Mouse (Mus musculus): ENCODE results near the gene Cntrob. TPM values are rescaled to one million over a fixed set of nuclear protein-coding genes. Genes with fewer than 3 reads are reported as not detected.

Gene Cntrob
- total RNA-seq (2021): 1 to 10 TPM; 5.7 to 8.6 TPM

DNA sequence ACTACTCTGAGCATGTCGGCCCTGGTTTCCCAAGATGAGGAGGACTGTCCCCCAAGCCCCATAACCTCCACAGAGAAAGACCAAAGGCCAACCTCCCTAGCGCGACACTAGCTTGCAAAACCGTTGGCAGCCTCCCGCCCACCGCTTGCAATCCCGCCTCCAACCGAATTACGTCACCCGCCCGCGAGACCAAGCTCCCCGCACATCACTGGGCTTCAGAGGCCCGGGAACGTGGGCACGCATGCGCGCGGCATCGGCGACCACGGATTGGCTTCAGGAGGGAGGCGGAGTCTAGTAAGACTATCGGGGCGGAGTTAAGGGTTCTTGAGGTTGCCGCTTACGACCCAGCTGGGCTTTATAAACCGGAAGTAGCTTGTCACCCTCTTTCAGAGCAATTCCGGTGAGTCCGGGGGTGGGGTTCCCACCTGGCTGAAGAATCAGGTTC lies at the start of gene Cntrob, which contains the start of gene Trappc1:
Gene Cntrob, minus strand, starts transcription at position 109 of the 445 bp plus-strand sequence.
Gene Trappc1, plus strand, starts transcription at position 314 of the 445 bp plus-strand sequence.
- intact Hi-C loops (cut with DNase I): loop anchor here (2.0 to 5.0 kb wide), 3 partner anchors 41 to 71 kb away; partner anchors contain the start of genes Cyb5d1 and Naa38
- peak; percentile 99 for DNase-seq

GRCm38 (mm10) chr11:69372780-69373170 lies 49.2 kb upstream of the Cntrob start:
- peak in 1 of 2 experiments; percentile 33 for DNase-seq
- intact Hi-C loops (cut with DNase I): loop anchor here (5.0 kb wide), 1 partner anchor 245 kb away; the partner anchor contains the start of gene Aloxe3

- intact Hi-C loops (cut with DNase I): loop anchor here (5.0 kb wide), 1 partner anchor 245 kb away; the partner anchor contains the start of gene Aloxe3
- DNase-seq: peak; percentile 33 to 34
These were observed 48.6 kb upstream of the Cntrob start for GRCm38 (mm10) chr11:69372056-69372779.

- intact Hi-C loops (cut with DNase I): loop anchor here (5.0 kb wide), 1 partner anchor 244 kb away; the partner anchor contains the start of gene Aloxe3
These were observed 48.0 kb upstream of the Cntrob start for GRCm38 (mm10) chr11:69371601-69372000.

GRCm38 (mm10) chr11:69370817-69371215 lies 47.2 kb upstream of the Cntrob start:
- no peak for DNase-seq
- intact Hi-C loops (cut with DNase I): loop anchor here (5.0 kb wide), 1 partner anchor 244 kb away; the partner anchor contains the start of gene Aloxe3

More at GRCm38 (mm10) chr11:69371601-69372000, 48.0 kb upstream of the Cntrob start:
- DNase-seq: no peak

GRCm38 (mm10) chr11:69369990-69370816 lies 46.6 kb upstream of the Cntrob start:
- intact Hi-C loops (cut with DNase I): loop anchor here (5.0 kb wide), 1 partner anchor 243 kb away; the partner anchor contains the start of gene Aloxe3

DNA sequence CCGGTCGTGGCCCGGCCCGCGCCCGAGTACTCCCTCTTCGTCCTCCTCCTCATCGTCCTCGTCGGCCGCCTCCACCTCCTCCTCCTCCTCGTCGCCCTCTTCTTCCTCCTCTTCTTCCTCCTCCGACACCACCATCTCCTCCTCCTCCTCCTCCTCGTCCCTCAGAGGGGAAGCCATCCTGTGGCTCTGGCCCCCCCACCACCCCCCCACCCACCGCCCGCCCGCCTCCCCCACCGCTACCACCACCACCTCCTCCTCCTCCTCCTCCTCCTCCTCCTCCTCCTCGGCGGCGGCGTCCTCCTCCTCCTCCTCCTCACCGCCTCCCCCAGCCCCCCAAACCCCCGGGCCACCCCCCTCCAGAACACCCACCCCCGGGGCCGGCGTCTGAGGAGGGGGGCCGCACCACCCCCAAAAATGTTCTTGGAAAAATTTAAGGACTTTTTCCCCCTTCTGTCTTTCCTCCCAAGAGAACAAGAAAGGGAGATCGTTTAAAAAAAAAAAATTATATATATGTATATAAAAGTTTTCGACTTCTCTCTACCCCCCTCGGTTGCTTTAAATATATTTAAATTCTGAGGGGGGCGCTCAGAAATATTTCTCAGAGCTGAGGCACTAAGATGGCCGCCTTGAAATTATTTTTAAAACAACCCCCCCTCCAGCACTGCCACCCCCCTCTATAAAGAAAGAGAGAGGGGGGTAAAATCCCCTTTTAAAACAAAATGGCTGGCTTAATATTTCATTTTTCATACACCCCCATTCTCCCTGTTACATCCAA lies 45.8 kb upstream of the Cntrob start, which contains the start of gene Chd3:
Gene Chd3, minus strand, starts transcription at position 192 of the 775 bp plus-strand sequence.
- intact Hi-C loops (cut with DNase I): no loop called here
- no peak for DNase-seq

More at GRCm38 (mm10) chr11:69369990-69370816, 46.6 kb upstream of the Cntrob start:
- no peak for DNase-seq

GRCm38 (mm10) chr11:69368356-69369214 lies 45.0 kb upstream of the Cntrob start:
- DNase-seq: peak; percentile 44 to 62
- intact Hi-C loops (cut with DNase I): no loop called here

DNA sequence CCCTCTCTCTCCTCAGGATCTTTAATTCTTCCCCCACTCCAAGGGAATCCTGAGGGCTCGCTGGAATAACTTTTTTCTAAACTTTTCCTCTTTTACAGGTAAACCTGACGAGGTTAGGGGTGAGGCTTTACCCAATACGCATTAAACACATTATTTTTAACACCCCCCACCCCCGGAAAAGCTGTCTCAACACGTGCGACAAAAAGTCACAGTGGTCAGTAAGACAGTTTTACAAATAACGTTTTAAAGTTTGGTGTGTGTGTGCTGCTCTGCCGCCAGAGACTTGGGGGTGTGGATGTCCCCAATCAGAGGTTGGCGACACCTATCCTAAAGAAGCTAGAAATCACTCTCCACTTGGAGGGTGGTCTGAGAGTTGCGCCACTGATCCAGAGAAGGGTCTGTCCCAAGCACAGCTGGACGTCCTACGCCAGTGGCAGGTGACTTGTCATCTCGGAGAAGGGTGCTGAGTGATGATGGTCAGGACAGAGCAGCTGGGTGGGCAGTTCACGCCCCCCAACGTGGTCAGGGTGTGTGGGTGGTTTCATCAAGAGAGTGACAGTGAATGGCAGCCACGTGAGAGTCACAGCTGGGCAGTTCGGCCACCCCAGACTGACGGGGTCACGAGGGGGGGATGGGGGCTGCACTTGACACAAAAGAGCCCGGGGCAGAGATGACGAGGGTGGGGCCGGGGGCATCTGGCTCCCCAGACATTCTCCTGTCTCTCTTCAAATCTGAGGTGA lies 44.2 kb upstream of the Cntrob start:
- DNase-seq: peak; percentile 39 to 50
- intact Hi-C loops (cut with DNase I): no loop called here

DNA sequence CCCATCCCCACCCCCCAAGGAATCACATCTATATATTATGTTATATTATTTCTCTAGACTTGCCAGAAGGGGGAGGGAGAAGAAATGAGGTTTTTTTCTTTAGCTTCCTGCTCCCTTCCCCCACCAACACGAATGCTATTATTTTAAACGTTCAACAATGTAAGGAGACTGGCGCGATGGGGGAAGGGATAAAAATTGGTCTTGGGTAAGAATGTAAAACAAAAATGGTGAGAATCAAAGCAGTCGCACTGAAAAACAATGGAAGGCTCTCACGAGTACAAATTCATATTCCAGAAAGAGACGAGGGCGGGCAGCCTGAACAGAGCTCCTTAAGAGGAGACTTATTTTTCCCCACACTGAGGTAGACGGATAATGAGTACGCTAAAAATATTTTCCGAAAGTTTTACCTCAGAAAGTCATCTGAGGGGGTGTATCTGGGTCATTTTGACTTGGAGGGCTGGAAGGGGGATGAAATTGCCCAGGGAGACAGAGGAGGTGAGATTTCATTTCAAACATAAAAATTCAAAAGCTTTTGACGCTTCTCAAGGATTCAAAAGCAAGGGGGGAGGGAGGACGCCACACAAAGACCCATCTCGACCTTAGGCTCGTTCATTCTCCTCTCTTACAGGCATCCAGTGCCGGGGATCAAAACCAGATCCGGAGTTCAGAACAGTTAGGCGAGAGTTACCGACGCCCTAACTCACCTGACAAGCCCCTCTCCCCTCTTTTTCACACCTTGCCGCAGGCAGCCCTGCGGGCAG lies 43.5 kb upstream of the Cntrob start:
- DNase-seq: peak; percentile 24 to 49
- intact Hi-C loops (cut with DNase I): no loop called here

DNA sequence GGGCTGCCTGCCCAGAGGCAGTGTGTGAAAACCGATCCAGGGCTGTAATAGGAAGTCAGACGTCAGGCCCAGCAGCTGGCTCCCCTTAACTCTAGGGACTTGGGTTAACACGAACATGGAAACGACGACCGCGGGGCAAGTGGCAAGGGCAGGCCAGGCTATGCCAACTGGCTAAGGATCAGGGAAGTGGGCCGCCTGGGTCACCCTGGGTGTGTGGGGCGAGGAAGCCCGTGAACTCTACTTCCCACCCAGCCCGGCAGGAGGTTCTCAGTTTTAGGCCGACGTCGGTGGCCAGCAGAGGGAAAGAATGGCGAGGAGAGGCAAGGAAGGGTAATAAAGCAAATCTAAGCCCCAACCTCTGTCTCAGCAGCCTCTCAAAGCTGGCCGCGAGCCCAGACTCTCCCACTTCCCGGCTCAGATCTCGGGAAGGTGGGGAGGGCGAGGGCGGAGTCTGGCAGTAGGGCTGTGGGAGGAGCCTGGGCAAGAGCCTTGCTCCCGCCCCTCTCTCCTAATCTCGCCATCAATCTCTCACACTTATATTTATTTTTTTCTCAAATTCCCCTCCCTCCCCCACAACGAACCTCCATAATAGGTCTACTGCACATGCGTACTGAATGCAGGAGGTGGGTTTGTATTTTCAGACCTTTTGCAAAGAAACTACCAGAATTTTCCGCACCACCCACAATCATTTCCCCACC lies 42.7 kb upstream of the Cntrob start:
- peak; percentile 96 for DNase-seq
- intact Hi-C loops (cut with DNase I): no loop called here

DNA sequence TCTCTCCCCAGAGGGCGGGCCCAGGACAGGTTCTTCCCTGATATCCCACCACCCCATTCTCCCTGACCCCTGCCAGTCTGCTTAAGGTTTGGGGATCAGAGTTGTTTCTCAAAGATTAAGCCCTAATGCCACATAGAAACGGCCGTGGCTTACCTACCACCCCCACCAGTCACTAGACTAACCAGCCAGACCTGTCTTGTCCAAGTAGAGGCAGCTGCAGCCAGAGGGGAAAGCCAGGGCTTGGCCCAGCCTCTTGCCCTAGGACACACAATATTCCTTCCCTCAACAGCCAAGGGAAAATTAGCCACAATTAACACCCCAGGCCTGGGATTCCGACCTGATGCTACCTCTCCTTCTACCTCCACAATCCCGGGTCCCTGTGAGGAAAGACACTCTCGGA lies 42.1 kb upstream of the Cntrob start:
- DNase-seq: peak in 1 of 2 experiments; percentile 18
- intact Hi-C loops (cut with DNase I): loop anchor here (2.0 kb wide), 1 partner anchor 43 kb away; the partner anchor contains the start of genes Cntrob and Trappc1

DNA sequence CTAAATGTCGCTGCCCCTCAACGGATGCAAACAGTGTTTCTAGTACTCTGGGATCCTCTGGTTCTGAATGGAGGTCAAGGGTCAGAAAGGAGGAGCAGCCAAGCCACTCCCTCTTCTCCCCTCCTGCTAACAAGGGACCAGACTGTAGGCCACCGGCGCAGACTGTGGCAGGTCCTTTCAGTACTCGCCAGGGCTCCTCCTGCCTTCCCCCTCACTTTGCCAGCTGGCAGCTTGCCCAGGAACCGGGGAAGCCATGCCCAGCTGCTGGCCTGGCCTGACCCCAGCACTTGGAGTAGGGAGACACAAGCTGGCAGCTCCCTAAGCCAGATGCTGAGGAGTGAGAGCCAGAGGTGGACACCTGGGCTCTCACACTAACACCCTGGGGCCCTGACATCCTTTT lies 41.3 kb upstream of the Cntrob start:
- DNase-seq: peak; percentile 97 to 98
- intact Hi-C loops (cut with DNase I): loop anchor here (2.0 kb wide), 1 partner anchor 42 kb away; the partner anchor contains the start of genes Cntrob and Trappc1

- no peak for DNase-seq
- intact Hi-C loops (cut with DNase I): loop anchor here (2.0 kb wide), 1 partner anchor 42 kb away; the partner anchor contains the start of genes Cntrob and Trappc1
These were observed 40.8 kb upstream of the Cntrob start for GRCm38 (mm10) chr11:69364376-69364775.

- intact Hi-C loops (cut with DNase I): loop anchor here (2.0 kb wide), 1 partner anchor 26 kb away; no protein-coding TSS in a partner anchor
These were observed 38.9 kb upstream of the Cntrob start for GRCm38 (mm10) chr11:69362479-69362878.

DNA sequence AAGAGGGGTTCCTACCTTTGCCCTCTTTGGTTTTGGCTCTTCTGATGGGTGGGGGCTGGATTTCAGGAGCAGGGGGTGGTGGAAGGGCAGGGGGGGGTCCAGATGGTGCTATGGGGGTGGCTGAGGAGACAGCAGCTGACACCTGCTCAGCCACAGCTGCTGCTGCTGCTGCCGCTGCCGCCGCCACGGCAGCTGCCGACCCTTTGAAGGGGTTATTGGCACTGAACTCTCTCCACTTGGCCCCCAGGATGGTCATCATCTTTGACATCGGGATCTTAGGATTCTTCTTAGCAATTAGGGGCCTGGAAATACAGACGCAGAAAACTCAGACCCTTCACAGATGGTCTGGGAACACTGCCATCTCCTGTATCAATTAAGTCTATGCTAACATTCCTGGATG lies 38.4 kb upstream of the Cntrob start:
- intact Hi-C loops (cut with DNase I): loop anchor here (2.0 kb wide), 1 partner anchor 27 kb away; no protein-coding TSS in a partner anchor

More at GRCm38 (mm10) chr11:69362479-69362878, 38.9 kb upstream of the Cntrob start:
- DNase-seq: no peak

More for the DNA sequence above, 38.4 kb upstream of the Cntrob start:
- DNase-seq: no peak

Data from heart, postnatal 10 days (tissue).